Mouse (Mus musculus): ENCODE results near the gene Carhsp1.

Carhsp1 gene

GRCm38 (mm10) chr16:8675559-8675958, 3.6 kb upstream of the Carhsp1 start:
- DNase-seq (ENCODE audit: low spot score): no peak

DNA sequence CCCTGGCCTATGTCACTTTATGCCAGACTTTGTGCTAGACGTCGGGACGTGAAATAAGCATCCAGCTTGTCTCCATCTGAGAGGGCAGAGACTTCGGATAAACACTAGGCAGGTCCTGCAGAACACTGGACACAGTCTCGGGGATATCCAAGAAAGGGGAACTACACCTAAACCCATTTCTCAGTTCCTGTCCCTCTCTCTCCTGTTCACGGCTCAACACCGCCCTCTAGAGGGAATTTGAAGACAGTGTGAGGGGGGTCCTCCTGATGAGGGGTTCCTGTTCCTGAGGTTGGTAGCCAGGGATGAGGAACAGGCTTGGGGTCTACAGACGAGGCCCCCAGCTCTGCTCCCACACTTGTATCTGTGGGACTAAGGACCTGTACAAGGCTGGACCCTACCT, 2.2 kb upstream of the Carhsp1 start:
- no peak for DNase-seq (ENCODE audit: low spot score)

- no peak for DNase-seq (ENCODE audit: low spot score)
Measured at GRCm38 (mm10) chr16:8673343-8673742, 1.4 kb upstream of the Carhsp1 start.

DNA sequence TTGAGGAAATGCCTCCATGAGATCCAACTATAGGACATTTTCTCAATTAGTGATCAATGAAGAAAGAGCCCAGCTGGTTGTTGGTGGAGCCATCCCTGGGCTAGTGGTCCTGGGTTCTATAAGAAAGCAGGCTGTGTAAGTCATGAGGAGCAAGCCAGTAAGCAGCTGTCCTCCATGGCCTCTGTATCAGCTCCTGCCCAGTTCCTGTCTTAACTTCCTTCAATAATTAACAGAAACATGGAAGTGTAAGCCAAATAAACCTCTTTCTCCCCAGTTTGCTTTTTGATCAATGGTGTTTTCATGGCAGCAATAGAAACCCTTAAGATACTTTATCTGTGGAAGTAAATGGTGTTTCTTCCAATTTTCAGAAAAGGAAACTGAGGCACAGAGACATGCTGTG, 856 bp upstream of the Carhsp1 start:
- no peak for DNase-seq (ENCODE audit: low spot score)

DNA sequence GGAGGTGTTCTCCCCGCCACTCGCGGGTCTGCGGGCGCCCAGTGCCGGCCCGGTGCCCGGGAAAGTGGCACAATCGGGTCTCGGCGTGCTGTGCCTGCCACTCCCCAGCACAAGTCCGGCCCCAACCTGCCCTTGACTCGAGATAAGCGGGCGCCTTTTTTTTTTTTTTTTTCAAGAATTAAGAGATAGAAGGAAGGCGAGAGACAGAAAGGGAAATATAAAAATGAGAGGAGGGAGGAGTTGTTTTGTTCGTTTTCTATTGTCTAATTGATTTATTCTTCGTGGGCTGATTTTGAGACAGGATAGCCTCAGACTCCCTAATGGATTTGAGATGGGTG, 364 bp upstream of the Carhsp1 start:
- DNase-seq (ENCODE audit: low spot score): no peak

GRCm38 (mm10) chr16:8670041-8671035, 1.6 kb downstream of the Carhsp1 start:
- no peak for DNase-seq (ENCODE audit: low spot score)

DNA sequence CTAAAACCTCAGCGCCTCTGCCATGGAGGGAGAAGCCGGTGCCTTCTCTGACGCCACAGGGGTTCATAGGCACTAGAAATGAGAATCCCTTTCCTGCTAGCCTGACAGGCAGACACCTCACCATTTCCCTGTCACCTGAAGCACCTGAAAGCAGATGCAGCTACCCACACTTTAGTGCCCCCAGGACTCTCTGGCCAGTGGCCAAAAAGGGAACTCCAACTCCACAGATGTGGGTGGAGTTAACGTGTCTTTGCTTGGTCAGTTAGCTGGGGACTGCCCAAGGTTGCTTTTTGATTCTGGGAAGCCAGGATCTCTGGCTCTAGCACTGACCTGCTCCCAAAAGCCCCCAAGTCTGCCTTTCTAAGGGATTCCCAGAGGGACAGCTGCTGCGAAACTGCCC, 2.5 kb downstream of the Carhsp1 start:
- no peak for DNase-seq (ENCODE audit: low spot score)

DNA sequence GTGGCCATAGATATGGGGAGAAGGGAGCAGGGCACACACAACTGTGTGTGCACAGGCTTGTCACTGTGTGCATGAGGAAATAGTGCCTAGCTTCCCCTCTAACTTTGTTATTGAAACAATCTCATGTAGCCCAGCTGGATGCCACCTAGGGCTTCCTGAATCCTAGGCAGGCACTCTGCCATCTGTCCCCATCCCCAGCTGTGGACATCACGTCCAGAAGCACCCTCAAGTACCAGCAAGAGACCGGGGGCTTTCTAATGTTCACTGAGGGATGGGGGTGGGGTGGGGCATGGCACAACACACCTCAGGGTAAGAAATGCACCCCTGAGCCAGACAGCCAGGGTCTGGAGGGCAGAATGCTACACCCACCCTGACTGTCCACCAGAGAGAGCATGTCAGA, 3.6 kb downstream of the Carhsp1 start:
- no peak for DNase-seq (ENCODE audit: low spot score)

DNA sequence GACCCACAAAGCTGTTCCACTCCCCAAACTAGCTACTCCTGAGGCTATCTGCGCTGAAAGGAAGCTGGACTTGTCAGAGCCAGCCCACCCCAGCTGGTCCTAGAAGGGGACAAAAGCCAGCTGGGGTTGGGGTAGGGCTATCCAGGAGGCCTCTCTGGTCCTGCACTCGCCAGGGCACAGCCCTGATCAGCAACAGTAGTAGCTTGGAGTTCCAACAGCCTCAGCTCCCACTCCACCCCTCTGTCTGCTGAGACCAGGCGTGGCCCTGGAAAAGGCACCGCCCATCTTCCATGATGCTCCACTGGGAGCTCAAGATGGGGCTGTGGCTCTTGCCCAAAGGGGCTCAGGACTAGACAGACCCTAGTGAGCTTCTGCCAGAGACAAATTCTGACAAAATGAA, 4.1 kb downstream of the Carhsp1 start:
- no peak for DNase-seq (ENCODE audit: low spot score)

DNA sequence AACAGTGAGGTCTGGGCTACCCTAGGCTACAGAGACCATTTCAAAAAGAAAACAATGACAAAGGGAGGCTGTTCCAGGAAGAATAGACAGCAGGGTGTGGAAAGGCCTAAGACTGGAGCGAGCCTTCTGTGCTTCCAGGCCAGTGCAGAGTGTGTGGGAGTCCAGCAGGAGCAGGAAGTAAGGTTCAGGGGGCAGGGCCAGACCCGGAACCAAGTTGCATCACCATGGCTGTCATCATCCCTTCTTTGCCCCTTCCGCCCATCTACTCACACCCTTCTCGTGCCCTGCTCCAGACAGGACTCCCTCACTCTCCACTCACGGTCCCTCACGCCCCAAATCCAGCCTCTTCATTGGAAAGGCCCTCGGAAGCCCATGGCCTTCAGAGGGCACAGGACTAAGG, 4.7 kb downstream of the Carhsp1 start:
- DNase-seq (ENCODE audit: low spot score): no peak

GRCm38 (mm10) chr16:8666452-8666851, 5.5 kb downstream of the Carhsp1 start:
- peak; percentile 38 for DNase-seq (ENCODE audit: low spot score)

DNA sequence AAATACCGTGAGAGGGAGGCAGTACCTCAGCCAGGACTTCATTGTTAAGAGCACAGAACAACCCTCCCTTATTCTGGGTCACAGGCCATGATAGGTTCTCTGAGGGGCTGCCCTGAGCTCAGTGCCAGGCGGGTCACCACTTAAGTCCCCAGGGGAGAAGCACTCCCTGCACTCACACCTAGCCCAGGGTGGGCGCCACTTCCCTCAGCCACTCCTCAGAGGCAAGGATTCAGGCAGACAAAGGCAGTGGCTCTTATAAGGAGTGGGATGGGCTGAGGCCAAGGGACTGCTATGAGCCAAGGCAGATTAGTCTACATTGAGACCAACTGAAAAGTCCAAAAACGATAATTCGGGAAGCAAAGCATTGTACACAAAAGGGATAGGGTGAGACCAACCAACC, 6.6 kb downstream of the Carhsp1 start:
- no peak for DNase-seq (ENCODE audit: low spot score)

GRCm38 (mm10) chr16:8663606-8664539, 8.1 kb downstream of the Carhsp1 start:
- DNase-seq (ENCODE audit: low spot score): no peak

DNA sequence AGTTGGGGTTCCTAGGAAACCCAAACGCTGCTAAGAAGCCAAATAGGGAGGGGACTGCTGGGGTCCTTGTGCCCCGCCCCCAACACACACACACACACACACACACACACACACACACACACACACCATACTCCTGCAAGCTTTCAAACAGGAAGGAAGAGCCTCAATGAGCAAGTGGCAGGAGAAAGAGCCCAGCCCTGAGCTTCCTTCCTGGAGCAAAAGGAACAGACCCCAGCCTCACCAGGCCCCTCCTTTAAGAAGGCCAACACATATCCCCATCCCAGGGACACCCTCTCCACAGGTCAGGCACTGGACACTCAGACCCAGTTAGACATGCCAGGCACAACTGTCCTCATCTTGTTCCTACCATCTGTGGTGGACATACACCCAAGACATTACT, 8.9 kb downstream of the Carhsp1 start:
- DNase-seq (ENCODE audit: low spot score): no peak

GRCm38 (mm10) chr16:8658764-8659163, 13.2 kb downstream of the Carhsp1 start:
- DNase-seq (ENCODE audit: low spot score): no peak

DNA sequence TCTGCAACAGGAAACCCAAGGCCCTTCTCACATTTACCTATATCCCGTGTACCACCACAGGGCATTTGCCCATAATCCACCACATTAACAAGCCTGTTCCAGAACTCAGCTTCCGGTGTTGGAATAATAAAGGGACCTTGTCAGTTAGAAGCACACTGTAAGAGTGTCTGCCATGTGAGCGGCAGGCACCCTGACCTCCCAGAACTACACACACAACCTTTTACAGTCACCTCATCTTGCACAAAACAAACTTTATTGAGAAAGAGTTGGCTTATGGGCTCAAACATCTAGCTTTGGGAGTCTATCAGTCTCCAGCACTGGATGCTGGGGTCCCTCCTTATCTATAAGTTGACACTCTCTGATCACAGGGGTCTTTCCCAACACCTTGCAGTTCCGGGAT, 13.6 kb downstream of the Carhsp1 start:
- DNase-seq (ENCODE audit: low spot score): no peak

- DNase-seq (ENCODE audit: low spot score): no peak
Measured at GRCm38 (mm10) chr16:8656256-8656655, 15.7 kb downstream of the Carhsp1 start.

DNA sequence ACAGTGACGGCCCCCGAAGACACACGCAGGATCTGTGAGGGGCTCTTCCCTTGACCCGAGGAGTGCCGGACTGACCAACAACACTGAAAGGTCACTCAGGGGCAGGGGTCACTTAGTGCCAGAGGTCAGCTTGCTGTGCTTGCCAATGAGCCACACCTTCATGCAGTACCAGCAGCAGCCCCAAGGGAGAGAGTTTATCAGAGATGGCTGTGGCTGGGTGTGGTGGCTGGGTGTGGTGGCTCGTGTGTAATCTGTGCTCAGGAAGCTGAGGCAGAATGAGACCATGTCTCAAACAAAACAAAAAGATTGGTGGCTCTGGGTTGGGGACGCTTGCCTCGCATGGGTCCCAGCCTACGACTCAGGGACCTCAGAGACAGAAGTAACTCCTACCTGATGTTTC, 16.4 kb downstream of the Carhsp1 start:
- no peak for DNase-seq (ENCODE audit: low spot score)

DNA sequence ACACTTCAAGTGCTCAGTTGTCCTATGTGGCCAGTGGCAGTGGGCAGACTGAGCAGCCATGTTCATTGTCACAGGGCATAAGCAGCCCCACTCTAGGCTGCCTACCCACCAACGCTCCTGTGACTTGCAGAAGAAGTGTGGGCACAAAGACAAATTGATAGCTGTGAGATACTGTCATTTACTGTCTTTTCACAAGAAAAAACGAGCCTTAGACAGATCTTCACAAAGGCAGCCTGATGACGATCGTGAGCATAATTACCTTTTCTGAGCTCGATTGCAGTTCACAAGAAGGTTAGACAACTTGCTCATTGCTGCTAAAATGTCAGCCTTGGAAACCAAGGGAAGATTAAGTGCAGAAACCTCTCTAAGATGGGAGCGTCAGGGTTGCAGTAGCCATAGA, 16.8 kb downstream of the Carhsp1 start:
- no peak for DNase-seq (ENCODE audit: low spot score)

DNA sequence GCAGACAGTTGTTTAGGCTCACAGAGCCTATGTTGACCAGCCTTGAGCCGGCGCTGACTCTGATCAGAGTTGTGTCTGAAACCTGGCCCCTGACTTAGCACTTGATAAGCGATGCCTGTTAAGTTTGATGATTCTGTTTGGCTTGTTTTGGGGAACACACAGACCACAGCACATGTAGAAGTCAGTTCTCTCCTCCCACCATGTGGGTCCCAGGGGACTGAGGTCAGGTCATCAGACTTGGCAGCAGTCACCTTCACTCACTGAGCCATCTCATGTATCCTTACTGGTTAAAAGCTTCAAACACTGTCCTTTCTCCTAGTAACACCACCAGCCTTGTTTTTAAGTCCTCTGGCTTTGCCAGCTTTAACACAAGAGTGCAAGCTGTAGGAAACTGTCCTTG, 21.9 kb downstream of the Carhsp1 start:
- no peak for DNase-seq (ENCODE audit: low spot score)

DNA sequence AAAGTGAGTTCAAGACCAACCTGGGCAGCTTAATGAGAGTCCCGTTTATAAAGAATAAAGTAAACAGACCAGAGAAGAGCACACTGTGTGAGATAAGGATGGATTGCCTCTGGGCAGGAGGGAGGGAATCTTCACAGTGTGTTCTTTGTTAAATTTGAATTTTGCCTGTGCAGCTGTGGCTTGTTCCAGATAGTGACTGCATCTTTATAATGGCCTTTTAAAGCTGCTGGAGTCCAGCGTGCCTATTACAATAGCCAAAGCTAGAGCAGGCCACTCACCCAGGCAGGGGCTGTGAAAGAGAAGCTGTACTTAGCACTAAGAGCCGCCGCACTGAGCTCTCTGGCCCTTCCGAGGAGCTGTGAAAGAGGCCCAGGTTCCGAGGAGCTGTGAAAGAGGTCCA, 26.4 kb downstream of the Carhsp1 start:
- DNase-seq (ENCODE audit: low spot score): no peak

DNA sequence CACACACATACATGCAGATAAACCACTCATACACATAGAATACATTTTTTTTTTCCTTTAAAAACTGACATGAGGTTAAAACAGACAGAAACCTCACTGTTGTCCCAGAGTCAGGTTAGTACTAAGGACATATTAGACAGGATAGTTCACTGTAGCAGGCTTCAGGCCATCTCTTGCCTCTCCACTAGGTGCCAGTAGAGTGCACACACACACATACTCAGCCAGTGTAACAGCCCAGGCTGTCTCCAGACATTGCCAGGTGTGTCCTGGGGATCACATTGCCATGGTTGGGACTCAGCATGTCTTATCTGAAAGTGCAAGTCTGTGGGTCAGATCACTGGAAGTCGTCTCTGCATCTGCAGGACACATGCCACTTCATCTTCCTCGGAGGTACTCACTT, 28.1 kb downstream of the Carhsp1 start:
- peak; percentile 29 for DNase-seq (ENCODE audit: low spot score)

Measured in urinary bladder, postnatal 25 days (tissue).